Mouse (Mus musculus) right cerebral cortex, postnatal 10 days (tissue): Measurements from ENCODE around the gene Ces2h.
"Not testable (repeated sequence)": the region's sequence is repeated elsewhere in the genome, so short reads cannot be mapped to it uniquely, and the experiment has no call there.

Experiments
- DNase-seq, 2 experiments: peaks; one replicate each; pipeline ENCODE4 v3.0.0; 2021; ENCODE audit warnings: low spot score in 2 of 2

Ces2h gene

DNA sequence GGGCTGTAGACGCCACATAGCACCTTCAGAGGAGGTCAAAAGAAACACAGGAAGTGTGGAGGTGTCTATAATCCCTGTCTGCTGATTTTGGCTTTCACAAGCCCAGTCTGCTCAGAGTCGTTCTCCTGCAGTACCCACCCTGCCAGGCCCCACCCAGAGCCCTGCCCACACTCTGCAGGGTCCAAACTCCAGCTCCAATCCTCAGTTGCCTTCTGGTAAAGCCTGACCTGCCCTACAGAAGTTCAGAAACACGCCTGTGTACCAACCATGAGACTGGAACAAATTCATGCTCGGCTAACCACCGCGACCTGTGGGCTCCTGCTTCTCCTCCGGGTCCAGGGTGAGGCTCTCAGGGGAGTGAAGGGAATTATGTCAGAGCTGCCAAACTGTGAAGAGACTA is at the start of gene Ces2h:
TSS of gene Ces2h (plus strand) at position 268 of the 400 bp plus-strand sequence.
- no peak for DNase-seq

GRCm38 (mm10) chr8:104961537-104961961 is 39.1 kb upstream of the Ces2h start, which contains the start of gene Ces2g:
Ces2g (plus strand) TSS chr8:104961718.
- DNase-seq: no peak

- DNase-seq: no peak
Measured at GRCm38 (mm10) chr8:104962229-104962901, 38.3 kb upstream of the Ces2h start.

GRCm38 (mm10) chr8:104963375-104963894 is 37.2 kb upstream of the Ces2h start:
- no peak for DNase-seq

DNA sequence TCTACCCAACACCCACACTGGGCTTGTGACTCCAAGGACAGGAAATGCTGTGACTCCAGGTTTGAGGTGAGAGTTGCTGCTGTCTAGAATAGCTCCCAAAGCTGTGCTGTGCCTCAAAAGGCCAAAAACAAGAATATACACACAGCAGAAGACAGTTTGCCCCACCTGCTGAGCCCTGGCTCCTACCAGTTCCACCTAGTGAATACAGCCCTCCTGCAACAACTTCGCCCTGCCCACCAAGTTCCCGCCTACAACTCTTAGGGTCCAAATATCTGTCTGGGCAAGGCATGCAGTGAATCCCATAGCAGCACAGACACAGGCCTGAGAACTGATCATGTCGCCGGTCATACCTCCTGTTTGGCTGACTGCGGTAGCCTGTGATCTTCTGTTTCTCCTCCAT is 16.5 kb upstream of the Ces2h start:
- no peak for DNase-seq

GRCm38 (mm10) chr8:104984942-104985341 is 15.7 kb upstream of the Ces2h start:
- DNase-seq: no peak

DNA sequence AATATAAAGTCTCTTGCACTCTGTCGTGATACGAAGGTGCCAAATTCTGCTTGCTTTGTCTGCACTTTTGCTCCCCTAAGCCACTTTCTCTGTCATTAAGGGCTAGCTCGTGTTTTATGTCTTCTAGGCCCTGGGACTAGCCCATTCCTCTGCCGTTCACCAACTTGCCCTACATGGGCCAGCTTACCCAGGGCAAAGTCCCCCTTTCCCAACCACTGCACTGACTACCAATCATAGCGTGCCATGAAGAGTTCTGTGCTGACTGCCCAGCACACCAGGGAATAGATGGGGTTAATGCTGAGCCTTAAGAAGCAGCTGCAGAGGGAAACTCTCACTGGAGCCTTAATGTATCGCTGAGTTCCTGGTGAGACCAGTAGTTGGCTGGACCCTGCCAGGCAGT is 2.5 kb upstream of the Ces2h start:
- no peak for DNase-seq

DNA sequence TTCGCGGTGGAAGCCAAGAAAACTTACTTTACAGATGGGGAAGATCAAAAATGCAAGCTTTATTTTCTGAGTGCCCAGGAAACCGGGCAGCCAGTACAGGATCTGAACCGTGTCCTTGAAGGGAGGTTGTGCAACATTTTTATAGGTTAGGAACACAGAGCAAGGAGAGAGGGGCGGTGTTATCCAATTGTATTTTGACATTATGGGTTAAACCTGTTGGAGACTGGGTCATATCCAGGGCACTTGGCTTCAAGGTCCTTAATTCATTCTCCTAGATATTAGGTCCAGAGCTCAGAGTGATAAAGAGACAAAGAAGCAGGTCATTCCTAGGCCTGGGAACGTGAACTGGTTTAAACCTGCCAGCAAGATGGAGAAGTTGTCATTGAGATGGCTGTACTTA is 1.5 kb upstream of the Ces2h start:
- no peak for DNase-seq

DNA sequence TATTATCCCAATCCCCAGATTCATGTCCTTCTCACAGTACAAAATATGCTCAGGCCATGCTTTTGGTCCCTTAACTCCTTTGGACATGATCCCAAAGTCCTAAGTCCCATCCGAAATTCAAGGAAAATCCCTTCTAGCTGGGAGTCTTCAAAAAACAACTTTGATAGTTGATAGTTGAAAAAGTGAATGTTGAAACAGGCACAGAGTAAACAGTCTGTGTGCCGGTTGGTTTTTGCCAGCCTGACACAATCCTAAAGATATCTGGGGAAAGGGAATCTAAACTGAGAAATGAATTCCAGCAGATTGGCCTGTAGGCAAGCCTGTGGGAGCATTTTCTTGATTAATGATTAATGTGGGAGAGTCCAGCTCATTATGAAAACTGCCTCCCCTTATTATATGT is 9.3 kb downstream of the Ces2h start:
- DNase-seq: no peak

DNA sequence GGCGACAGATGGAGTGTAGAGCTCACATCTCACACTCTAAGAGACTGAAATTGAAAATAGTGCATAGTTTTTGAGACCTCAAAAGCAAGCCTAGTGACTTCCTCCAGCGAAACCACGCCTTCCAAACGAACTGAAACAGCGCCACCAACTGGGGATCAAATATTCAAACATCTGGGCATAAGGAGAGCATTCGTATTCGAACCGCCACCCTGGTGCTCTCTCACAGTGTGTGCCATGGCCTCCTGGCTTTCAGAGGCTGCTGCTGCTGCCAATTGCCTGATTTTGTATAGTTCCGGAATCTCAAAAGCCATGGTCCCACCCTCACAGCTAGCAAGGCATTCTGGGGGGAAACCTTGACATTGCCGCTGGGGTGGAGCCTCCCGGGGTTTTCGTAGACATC is 10.5 kb downstream of the Ces2h start:
- no peak for DNase-seq

DNA sequence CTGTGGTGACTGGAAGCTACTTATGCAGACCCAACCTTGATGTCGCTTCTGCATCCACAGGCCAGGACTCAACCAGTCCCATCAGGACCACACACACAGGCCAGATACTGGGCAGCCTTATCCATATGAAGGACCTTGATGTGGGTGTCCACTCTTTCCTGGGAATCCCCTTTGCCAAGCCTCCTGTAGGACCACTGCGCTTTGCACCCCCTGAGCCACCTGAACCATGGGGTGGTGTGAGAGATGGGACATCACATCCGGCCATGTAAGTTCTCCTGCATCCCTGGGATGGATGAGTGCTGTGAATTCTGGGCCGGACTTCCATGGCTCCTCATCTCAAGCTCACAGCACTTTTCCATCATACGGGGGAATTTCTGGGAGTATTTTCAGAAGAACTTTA is 13.7 kb downstream of the Ces2h start:
- no peak for DNase-seq

- DNase-seq: no peak
Measured at GRCm38 (mm10) chr8:105021954-105022353, 21.3 kb downstream of the Ces2h start.

DNA sequence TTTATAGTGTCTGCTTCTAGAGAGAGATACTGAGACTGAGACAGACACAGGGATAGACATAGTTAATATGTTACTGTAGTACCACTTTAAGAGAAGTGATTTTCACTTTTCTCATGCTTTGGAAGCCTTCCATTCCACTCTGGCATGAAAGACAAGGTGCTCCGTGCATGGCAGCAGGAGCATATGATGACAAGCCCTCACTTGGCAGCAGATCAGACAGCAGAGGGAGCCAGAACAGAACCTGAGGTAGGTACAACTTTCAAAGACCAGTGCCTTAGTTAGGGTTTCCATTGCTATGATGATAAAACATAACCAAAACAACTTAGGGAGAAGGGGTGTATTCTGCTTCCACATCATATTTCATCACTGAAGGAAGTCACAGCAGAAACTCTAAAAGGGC is 22.4 kb downstream of the Ces2h start:
- no peak for DNase-seq

- no peak for DNase-seq
Measured at GRCm38 (mm10) chr8:105025050-105025449, 24.4 kb downstream of the Ces2h start.

- no peak for DNase-seq
Measured at GRCm38 (mm10) chr8:105043510-105043909, 42.9 kb downstream of the Ces2h start.

DNA sequence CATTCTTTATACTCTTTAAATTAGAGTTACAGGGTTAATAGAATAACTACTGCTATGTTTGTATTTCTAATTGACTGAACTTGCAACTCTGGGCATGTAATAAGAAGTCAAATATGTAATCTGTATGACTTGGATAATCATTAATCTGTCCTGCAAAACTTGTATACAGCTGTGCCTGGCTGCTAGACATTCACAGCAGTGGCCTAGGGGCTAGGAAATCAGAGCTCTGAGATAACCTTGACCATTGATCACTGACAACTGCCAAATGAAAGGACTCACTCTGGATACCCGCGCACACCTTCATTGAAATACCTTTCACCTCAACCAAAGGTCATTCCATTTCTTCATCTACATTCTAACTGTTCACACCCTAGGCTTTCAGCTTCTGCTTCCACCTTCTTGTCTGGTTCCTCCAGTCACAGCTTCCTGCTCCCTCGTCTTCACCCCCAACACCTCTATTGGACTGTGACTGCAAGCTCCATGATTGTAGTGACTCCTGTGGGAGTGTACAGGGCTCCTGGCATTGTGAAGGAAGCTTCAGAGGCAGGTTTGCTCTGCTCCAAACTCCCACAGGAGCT is 45.3 kb downstream of the Ces2h start:
- no peak for DNase-seq

DNA sequence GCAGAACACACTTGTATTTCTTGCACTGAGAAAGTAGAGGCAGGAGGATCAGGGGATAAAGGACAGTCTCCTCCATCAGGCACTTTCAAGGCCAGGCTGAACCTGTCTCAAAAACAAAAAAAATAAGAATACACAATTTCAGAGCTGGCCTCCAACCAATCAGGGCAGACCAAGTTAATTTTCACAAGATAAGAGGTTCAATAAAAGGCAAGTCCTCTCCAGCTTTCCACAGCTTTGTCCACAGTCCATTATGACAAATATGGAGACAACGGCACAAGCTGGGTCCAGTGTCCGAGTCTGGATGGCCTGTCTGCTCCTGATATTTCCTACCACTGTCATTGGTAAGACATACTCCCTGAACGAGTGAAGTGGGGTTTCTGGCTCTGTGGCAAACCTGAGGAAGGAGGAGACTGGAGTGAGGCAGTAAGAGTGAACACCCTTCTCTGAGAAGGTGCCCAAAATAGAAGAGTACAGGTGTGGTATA is 47.8 kb downstream of the Ces2h start, which contains the start of gene Ces3a:
TSS of gene Ces3a (plus strand) at position 231 of the 484 bp plus-strand sequence.
- no peak for DNase-seq

DNA sequence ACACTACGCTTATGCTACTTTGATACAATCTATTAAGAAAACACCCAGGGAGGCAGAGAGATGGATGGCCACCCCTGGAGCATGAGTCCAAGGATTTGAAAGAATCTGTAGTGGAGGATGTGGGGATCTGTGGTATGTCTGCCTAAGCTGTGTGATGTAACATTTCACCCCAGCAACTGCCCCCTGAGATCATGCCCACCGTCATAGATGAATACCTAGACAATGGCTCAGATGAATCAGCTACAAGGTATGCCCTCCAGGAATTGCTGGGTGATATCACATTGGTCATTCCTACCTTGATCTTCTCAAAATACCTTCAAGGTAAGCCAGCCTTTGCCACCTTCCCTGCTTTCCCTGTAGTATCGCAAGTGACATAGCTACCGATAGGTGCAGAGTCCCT is 55.6 kb downstream of the Ces2h start:
- DNase-seq: no peak

DNA sequence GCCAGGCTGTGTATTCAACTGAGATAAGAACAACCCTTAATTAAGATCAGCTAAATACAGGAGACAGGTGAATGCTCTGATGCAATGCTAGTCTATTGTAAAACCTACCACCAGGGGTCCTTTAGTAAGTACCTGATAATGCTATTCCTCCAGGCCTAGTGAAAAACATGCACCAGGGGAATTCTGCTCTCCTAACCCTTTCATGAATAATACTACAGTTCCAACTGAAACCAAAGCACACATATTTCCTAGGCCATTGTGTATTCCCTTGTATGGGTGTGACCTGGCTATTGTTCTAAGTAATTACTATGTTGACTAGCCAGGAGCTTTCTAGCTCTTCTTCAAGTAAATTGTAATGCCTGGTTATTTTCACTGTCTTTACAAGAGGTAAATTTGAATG is 59.4 kb downstream of the Ces2h start:
- DNase-seq: no peak

DNA sequence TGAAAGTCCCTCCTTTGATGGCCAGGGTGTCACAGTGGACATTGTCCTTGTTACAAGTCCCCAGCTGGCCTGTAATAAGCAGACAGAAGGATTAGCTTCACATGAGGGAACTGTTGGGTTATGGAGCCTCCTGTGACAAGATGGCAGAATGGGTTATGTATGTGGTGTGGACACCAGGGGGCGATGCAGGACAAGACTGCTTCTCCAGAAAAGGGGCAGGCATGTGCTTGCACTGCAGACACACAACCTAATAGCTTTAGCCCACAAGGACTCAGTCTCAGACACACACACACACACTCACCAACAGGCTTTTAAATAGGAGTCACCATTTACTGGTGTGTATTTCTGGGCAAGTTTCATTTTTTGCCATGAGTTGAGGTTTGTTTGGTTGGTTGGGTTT is 66.1 kb downstream of the Ces2h start:
- DNase-seq: peak; percentile 22 to 32

- not testable (repeated sequence) for DNase-seq
Measured at GRCm38 (mm10) chr8:105067905-105068304, 67.3 kb downstream of the Ces2h start.

GRCm38 (mm10) chr8:105068971-105069370 is 68.3 kb downstream of the Ces2h start:
- no peak for DNase-seq
